Mouse (Mus musculus): ENCODE data around the gene Nme2.

- TF ChIP-seq TAL1 (IDR thresholded peaks at IDR 0.05; ENCODE audit: low read length) (no peak), GATA1 (IDR thresholded peaks at IDR 0.05; ENCODE audit: low read length) (no peak)
Measured at GRCm38 (mm10) chr11:93957031-93957555, 1.0 kb upstream of the Nme2 start.

Measured in erythroblast, embryonic 14.5 days (primary cell).